ENCODE assay signal across 9 mouse cellular contexts in the genomic region with DNA sequence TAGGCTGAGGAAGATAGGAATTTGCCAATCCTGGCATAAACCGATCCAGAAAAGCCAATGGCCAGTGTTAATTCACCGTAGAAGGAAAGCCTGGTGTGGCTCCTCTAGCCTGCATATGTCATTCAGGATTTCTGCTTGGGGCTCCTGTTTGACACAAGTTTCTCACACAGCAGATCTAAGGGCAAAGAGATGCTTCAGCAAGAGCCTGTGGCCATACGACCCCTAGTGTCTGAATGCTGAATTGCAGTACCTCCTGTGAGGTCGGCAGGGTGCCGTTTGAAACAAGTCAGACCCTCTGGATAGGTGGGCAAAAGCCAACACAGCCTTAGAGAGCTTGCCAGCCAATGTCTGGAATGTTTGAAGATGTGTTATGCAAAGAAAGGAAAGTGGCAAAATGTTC. TPM values are rescaled to one million over a fixed set of nuclear protein-coding genes. Genes with fewer than 3 reads are reported as not detected.
DNase-seq lines count a peak whose midpoint lies in the region; TF ChIP-seq lines count a peak whose summit lies in the region.
"Had no signal": no experiment of that assay in that cellular context is flagged by ENCODE, and none has a peak within 500 bp of the region (broad histone marks: within the 10 kb centered on the region; RNA-seq: fewer than 3 reads in every experiment).

No protein-coding gene starts in this region.

- no peaks in the 10 kb centered on the region for H3K36me3 ChIP-seq in liver, adult 2 months (ENCODE audit: control insufficient read depth, insufficient read depth, low read length)
- H3K36me3 ChIP-seq: limb, embryonic 13.5 days had no signal

- no peak overlapping the region for H3K9ac ChIP-seq in liver, adult 2 months (ENCODE audit: low read depth, low read length)
- H3K9ac ChIP-seq: limb, embryonic 13.5 days had no signal

- no peak for TF ChIP-seq POLR2A in liver, adult 2 months (IDR thresholded peaks at IDR 0.05; ENCODE audit: extremely low read depth, insufficient read depth, low read length)

- H3K27ac ChIP-seq in liver, adult 2 months (replicated peaks; ENCODE audit: insufficient read depth, low read depth, low read length) = no peak overlapping the region
- H3K27ac ChIP-seq: limb, embryonic 13.5 days had no signal

- H3K4me3 ChIP-seq in liver, adult 2 months (ENCODE audit: insufficient read depth, low read depth, low read length) = no peak overlapping the region
- H3K4me3 ChIP-seq: limb, embryonic 13.5 days had no signal

- H3K27me3 ChIP-seq in liver, adult 2 months (ENCODE audit: control insufficient read depth, insufficient read depth, low read length) = no peaks in the 10 kb centered on the region
- H3K27me3 ChIP-seq: limb, embryonic 13.5 days had no signal

- 21% methylated on average over 5 of the region's 5 CpGs for WGBS in liver, adult 2 months

- TF ChIP-seq CTCF in liver, adult 2 months (IDR thresholded peaks at IDR 0.05; ENCODE audit: low read depth, low read length) = peak; percentile 87

- H3K4me1 ChIP-seq in liver, adult 2 months (ENCODE audit: control insufficient read depth, insufficient read depth, low read length) = no peaks in the 10 kb centered on the region

- peak; percentile 74 for DNase-seq in B cell, adult 2 months
- DNase-seq in NIH3T3 (ENCODE audit: low read depth) = peak; percentile 76
- DNase-seq in cerebellum, adult 9-10 months = peak; percentile 81
- DNase-seq in frontal cortex, adult 2 months (ENCODE audit: extremely low spot score in 1 of 2, low spot score in 1 of 2) = peak; percentile 21 to 87
- peak; percentile 36 to 65 for DNase-seq in kidney, adult 8-10 months
- DNase-seq in liver, adult 2 months (ENCODE audit: extremely low read depth, low read depth, low spot score) = peak; percentile 35
- DNase-seq in ovary, adult 18-20 months (ENCODE audit: low spot score) = peak; percentile 3
- DNase-seq in thymus, postnatal 10 days (ENCODE audit: low spot score in 2 of 2) = peak; percentile 24 to 71

- H3K79me2 ChIP-seq in liver, adult 2 months (ENCODE audit: control insufficient read depth, insufficient read depth, low read length) = no peaks in the 10 kb centered on the region

RNA-seq across cellular contexts. Expression of a gene that starts 43.7 kb away (rescaled TPM):
- polyA plus RNA-seq in frontal cortex, adult 2 months (2012; rRNA removed) = 396 and 409 TPM in 2 replicates
- total RNA-seq in liver, adult 2 months (2014; rRNA removed) = 296 and 354 TPM in 2 replicates
- 196 and 235 TPM in 2 replicates for polyA plus RNA-seq in liver, adult 2 months (2012; rRNA removed)

RNA-seq across cellular contexts. Expression of a gene that starts 44.4 kb away (rescaled TPM):
- 20.1 and 20.2 TPM in 2 replicates for polyA plus RNA-seq in frontal cortex, adult 2 months (2012; rRNA removed)
- 32.3 and 36.4 TPM in 2 replicates for total RNA-seq in liver, adult 2 months (2014; rRNA removed)
- 5.8 and 6.7 TPM in 2 replicates for polyA plus RNA-seq in liver, adult 2 months (2012; rRNA removed)

Comparison
In these comparisons a context has a peak if more than half of its experiments do, and no peak if none do; other contexts are left out.
1. DNase-seq: peak in every context shown above with its lines; median percentile 81 in cerebellum, adult 9-10 months; 76 in NIH3T3; 74 in B cell, adult 2 months; 54 in frontal cortex, adult 2 months; 50 in kidney, adult 8-10 months; 48 in thymus, postnatal 10 days; 35 in liver, adult 2 months; 3 in ovary, adult 18-20 months.